Mouse (Mus musculus) thymus, adult 2 months (tissue): Measurements from ENCODE around the gene Ankrd61. TPM values are rescaled to one million over a fixed set of nuclear protein-coding genes. Genes with fewer than 3 reads are reported as not detected.
A peak's percentile ranks its signal among the peaks of the same experiment; 100 is the strongest.

Source experiments
- DNase-seq: peaks from one replicate; pipeline ENCODE4 v3.0.0; 2021
- H3K27ac ChIP-seq: fragments of 200-500 bp; 2 replicates; pipeline ENCODE4 v1.5.1; 2012; ENCODE audit warnings: low read length, control low read depth; ENCODE audit not compliant: control insufficient read depth, insufficient read depth
- H3K27me3 ChIP-seq: fragments of 200-500 bp; 2 replicates; pipeline ENCODE4 v1.6.1; 2012; ENCODE audit warnings: mild to moderate bottlenecking, low read length, moderate library complexity, mixed read lengths; ENCODE audit not compliant: control insufficient read depth, insufficient read depth
- H3K36me3 ChIP-seq: fragments of 200-500 bp; 2 replicates; pipeline ENCODE4 v1.6.1; 2012; ENCODE audit warnings: mild to moderate bottlenecking, low read length, moderate library complexity; ENCODE audit not compliant: control insufficient read depth, insufficient read depth
- H3K4me1 ChIP-seq: fragments of 200-500 bp; replicated peaks from 2 replicates; pipeline ENCODE4 v1.6.1; 2012; ENCODE audit warnings: low read length; ENCODE audit not compliant: control insufficient read depth, insufficient read depth
- H3K4me3 ChIP-seq: fragments of 200-500 bp; 2 replicates; pipeline ENCODE4 v1.5.1; 2012; ENCODE audit warnings: mild to moderate bottlenecking, low read length, control low read depth, moderate library complexity; ENCODE audit not compliant: control insufficient read depth, insufficient read depth
- CTCF ChIP-seq: fragments of 200-500 bp; IDR thresholded peaks from 2 replicates; pipeline ENCODE4 v1.5.1; 2012; ENCODE audit warnings: mild to moderate bottlenecking, control low read depth, low read length, moderate library complexity, borderline replicate concordance; ENCODE audit not compliant: control insufficient read depth, poor library complexity, insufficient read depth; ENCODE audit errors: extremely low read depth
- POLR2A ChIP-seq: fragments of 200-500 bp; IDR thresholded peaks from 2 replicates; pipeline ENCODE4 v1.6.1; 2012; ENCODE audit warnings: mild to moderate bottlenecking, low read length, control low read depth, moderate library complexity; ENCODE audit not compliant: control insufficient read depth, poor library complexity, insufficient read depth; ENCODE audit errors: extremely low read depth
- WGBS: fragments of 180-500 bp; shearing (Covaris S2); methylation state at CpG from one replicate; pipeline ENCODE4 v1.1.7; 2018; 5-methylcytosine and 5-hydroxymethylcytosine counted together
- polyA plus RNA-seq: library from polyadenylated mRNA; depleted of rRNA; stranded (reverse); fragments of >200 nt; gene quantifications from 2 replicates; pipeline ENCODE4 v1.2.3, GENCODE M21; 2012

Gene Ankrd61
- polyA plus RNA-seq, 1 experiment, result not detected

DNA sequence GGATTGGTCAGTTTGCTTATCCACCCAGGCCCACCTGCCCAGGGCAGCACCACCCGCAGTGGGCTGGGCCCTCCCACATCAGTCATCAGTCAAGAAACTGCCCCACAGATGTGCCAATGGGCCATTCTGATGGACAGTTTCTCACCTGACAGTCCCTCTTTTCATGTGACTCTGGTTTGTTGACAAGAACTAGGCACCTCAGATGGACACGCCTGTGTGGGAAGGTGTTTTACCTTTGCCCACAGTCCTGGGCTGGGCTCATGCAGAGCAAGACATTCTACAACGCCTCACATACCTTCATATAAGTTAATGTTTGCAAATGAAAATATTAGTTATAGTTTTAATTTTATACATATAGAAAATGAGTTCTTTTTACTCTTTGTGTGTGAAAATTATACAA, 20.6 kb upstream of the Ankrd61 start:
- H3K36me3 ChIP-seq, result peaks cover 43% of the 10 kb centered on the region
- no peaks in the 10 kb centered on the region for H3K27me3 ChIP-seq
- H3K4me3 ChIP-seq, result no peak overlapping the region
- TF ChIP-seq CTCF (no peak), POLR2A (no peak)
- DNase-seq, result no peak
- WGBS, result 98% methylated on average over 3 of the region's 3 CpGs
- no peak overlapping the region for H3K27ac ChIP-seq
- no peaks in the 10 kb centered on the region for H3K4me1 ChIP-seq

DNA sequence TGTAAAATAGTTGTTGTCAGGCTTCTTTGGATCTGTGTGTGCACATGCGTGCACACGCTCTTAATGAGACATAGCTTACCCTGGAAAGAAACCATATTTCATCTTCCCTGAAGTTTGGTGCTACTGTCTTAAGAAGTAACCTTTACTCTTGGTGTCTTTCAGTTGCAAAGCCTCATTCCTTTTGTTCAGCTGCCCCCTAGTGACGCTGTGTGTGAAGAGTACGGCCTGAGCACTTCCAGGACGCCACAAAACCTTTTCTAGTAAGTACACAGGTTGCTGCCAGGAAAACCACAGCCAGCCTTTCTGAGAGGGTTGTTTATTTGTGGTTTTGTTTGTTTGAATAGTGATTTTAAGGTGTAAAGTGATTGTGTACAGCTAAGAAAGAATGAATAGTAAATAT, 19.9 kb upstream of the Ankrd61 start:
- TF ChIP-seq CTCF (no peak), POLR2A (no peak)
- no peaks in the 10 kb centered on the region for H3K4me1 ChIP-seq
- H3K4me3 ChIP-seq, result no peak overlapping the region
- H3K27me3 ChIP-seq, result no peaks in the 10 kb centered on the region
- peaks cover 39% of the 10 kb centered on the region for H3K36me3 ChIP-seq
- 32% methylated on average over 5 of the region's 5 CpGs for WGBS
- peak; percentile 68 for DNase-seq
- H3K27ac ChIP-seq, result no peak overlapping the region

DNA sequence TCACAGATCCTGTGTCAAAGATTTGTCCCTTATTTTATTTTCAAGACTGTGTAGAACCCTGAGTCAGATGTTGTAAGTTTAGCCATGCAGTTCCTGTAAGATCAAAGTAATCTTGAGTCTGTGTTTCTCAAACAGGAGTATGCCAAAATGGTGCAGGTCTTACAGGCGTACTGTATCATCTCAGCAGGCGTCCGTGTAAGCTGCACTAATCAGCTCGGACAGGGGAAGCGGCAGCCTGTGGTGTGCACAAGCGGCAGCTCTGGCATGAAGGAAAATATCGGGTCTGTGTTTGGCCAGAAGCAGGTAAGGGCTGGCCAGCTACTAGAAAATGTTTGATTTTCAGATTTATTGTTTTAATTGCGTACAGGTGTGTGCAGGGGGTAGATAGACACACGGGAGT, 18.7 kb upstream of the Ankrd61 start:
- no peak overlapping the region for H3K27ac ChIP-seq
- no peak for TF ChIP-seq CTCF
- 98% methylated on average over 9 of the region's 9 CpGs for WGBS
- H3K4me3 ChIP-seq, result no peak overlapping the region
- H3K27me3 ChIP-seq, result no peaks in the 10 kb centered on the region
- H3K36me3 ChIP-seq, result peaks cover 33% of the 10 kb centered on the region
- DNase-seq, result no peak
- no peaks in the 10 kb centered on the region for H3K4me1 ChIP-seq

DNA sequence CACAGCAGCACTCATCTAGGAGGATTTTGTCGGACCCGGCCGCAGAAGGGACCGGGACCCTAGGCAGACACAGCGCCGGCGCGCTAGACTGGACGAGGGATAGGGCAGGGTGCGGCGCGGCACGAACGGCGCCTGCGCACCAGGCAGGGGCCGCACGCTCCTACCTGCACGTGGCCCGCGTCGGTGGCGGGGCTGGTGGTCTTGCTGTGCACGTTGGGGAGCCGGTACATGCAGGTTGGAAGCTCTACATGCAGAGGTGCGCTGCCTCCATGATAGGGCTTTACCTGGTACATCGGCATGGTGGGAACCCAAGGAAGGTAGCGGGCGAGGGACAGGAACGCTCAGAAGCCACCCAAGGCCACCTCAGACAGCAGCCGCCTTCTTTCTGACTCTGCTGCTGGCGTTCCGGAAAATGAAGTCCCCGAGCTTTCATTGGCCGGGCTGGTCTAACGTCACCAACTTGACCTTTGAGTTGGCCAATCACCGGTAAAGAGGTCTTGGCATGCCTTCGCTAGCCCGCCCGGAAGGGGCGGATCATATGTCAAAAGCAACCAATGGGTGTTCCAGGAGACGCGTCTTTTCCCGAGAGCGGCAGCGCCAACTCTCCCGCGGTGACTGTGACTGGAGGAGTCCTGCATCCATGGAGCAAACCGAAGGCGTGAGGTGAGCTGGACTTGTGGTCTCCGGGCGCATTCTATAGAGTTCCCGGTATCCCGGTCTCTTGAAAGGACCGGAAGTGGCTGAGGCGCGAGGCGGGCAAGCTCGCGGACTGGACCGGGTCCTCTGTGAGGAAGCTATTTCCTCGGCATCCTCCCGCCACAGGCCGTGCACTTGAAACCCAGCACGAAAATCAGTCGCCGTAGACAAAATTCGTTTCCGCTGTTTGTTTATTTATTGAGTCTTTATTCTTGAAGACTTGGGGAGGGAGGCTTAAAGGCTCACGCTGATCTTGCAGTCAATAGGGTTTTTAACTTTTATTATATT, 12.2 kb upstream of the Ankrd61 start, which contains the start of the genes Aimp2 and Pms2:
TSS of gene Aimp2 (minus strand) at position 431 of the 984 bp plus-strand sequence.
TSS of gene Pms2 (plus strand) at position 548 of the 984 bp plus-strand sequence.
- Histone ChIP-seq H3K36me3 (peaks cover 3% of the 10 kb centered on the region; the same call in 1 of the 2 replicates), H3K4me1 (peaks cover 5% of the 10 kb centered on the region), H3K4me3 (peak within 1 kb of the TSS; percentile 81), H3K27me3 (no peaks in the 10 kb centered on the region), H3K27ac (no peak within 1 kb of the TSS)
- WGBS, result under 1% methylated on average over 70 of the region's 70 CpGs
- DNase-seq, result peak; percentile 95
- TF ChIP-seq CTCF (peak; percentile 25; the same call in 1 of the 2 replicates), POLR2A (peak; percentile 48; the same call in 1 of the 2 replicates)

GRCm38 (mm10) chr5:143908926-143909325, 11.4 kb upstream of the Ankrd61 start:
- Histone ChIP-seq H3K4me3 (peak overlapping the region; percentile 81), H3K27me3 (no peaks in the 10 kb centered on the region), H3K36me3 (no peaks in the 10 kb centered on the region), H3K4me1 (peaks cover 5% of the 10 kb centered on the region), H3K27ac (no peak overlapping the region)
- TF ChIP-seq CTCF, result no peak
- TF ChIP-seq POLR2A, result no peak
- WGBS, result 4% methylated on average over 9 of the region's 9 CpGs
- DNase-seq, result no peak

DNA sequence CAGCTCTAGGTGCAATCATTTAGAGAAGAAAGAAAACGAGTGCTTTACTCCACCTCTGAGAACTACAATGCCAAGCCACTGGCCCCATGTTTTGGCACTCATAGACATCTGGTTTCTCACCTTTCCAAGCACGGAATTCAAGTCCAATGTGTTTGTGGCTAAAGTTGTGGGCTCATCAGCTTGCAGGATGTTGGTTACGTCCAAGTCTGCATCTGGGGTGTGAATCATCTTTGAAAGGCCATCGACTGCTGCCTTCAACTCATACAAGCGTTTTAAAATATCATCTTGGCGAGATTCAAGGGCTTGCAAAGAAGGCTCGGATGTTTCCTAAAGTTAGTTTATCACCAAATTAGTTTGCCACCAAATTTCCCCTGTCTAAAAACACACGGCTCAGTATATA, 8.9 kb upstream of the Ankrd61 start:
- WGBS, result 92% methylated on average over 8 of the region's 8 CpGs

More for the DNA sequence above, 8.9 kb upstream of the Ankrd61 start:
- TF ChIP-seq POLR2A (no peak), CTCF (no peak)
- H3K27me3 ChIP-seq, result no peaks in the 10 kb centered on the region
- no peak for DNase-seq
- no peak overlapping the region for H3K27ac ChIP-seq
- H3K36me3 ChIP-seq, result peaks cover 13% of the 10 kb centered on the region
- no peak overlapping the region for H3K4me3 ChIP-seq
- H3K4me1 ChIP-seq, result peaks cover 5% of the 10 kb centered on the region
